Mouse (Mus musculus) adrenal gland, adult 8-10 months (tissue): ENCODE results near the gene Slc44a3. TPM values are rescaled to one million over a fixed set of nuclear protein-coding genes. Genes with fewer than 3 reads are reported as not detected.

Experiments
- DNase-seq: peaks from one replicate; pipeline ENCODE4 v3.0.0; 2022
- total RNA-seq, 4 experiments: library from RNA; stranded (reverse); gene quantifications; 2 replicates each; pipeline ENCODE4 v1.2.4; 2022

Gene Slc44a3
- total RNA-seq, 4 experiments from 2014 or later, result 23.9 to 28.2 (median 25.3) TPM

- DNase-seq, result peak; percentile 69
These were observed 105.3 kb downstream of the Slc44a3 start for GRCm38 (mm10) chr3:121426621-121427519.

GRCm38 (mm10) chr3:121425861-121426620 is 106.2 kb downstream of the Slc44a3 start, which contains the start of gene Cnn3:
TSS of gene Cnn3 (plus strand) at chr3:121426497.
- peak; percentile 88 for DNase-seq

- no peak for DNase-seq
These were observed 109.8 kb downstream of the Slc44a3 start for GRCm38 (mm10) chr3:121422405-121422804.

- DNase-seq, result no peak
These were observed 113.3 kb downstream of the Slc44a3 start for GRCm38 (mm10) chr3:121418850-121419435.

GRCm38 (mm10) chr3:121418251-121418601 is 114.0 kb downstream of the Slc44a3 start:
- DNase-seq, result no peak

GRCm38 (mm10) chr3:121417379-121418250 is 114.6 kb downstream of the Slc44a3 start:
- no peak for DNase-seq

GRCm38 (mm10) chr3:121416171-121417154 is 115.7 kb downstream of the Slc44a3 start:
- no peak for DNase-seq

GRCm38 (mm10) chr3:121411450-121411849 is 120.8 kb downstream of the Slc44a3 start:
- DNase-seq, result no peak

Other genes starting within 250 kb of the Slc44a3 start
- gene Tmem56, start 249.3 kb downstream of the Slc44a3 start, total RNA-seq, result 10 to 100 TPM; 43.3 to 76.1 (median 62.1) TPM
- 10 to 100 TPM; 29.3 to 43.6 (median 33.2) TPM for gene Alg14, start 240.6 kb downstream of the Slc44a3 start, total RNA-seq
- gene Cnn3, start 105.9 kb downstream of the Slc44a3 start, total RNA-seq, result 100 to 1,000 TPM; 268 to 287 (median 284) TPM
- not detected for gene 4930432M17Rik, start 138.4 kb upstream of the Slc44a3 start, total RNA-seq
- gene F3, start 191.1 kb upstream of the Slc44a3 start, total RNA-seq, result 10 to 100 TPM in 2 of 4 experiments, 1 to 10 TPM in 2; 8.5 to 12.6 (median 9.4) TPM